Mouse (Mus musculus) hindbrain, embryonic 16.5 days (tissue): Measurements from ENCODE around the gene Grb10. TPM values are rescaled to one million over a fixed set of nuclear protein-coding genes. Genes with fewer than 3 reads are reported as not detected.

Experiments
- ATAC-seq: fragments of 200-750 bp; cut with Nextera tagmentation; 2 replicates; pipeline ENCODE4 v1.8.0; 2017; ENCODE audit warnings: moderate TSS enrichment, moderate library complexity
- H3K27ac ChIP-seq: fragments of 300-500 bp; sonication (generic); 2 replicates; pipeline ENCODE4 v1.5.1; 2014; ENCODE audit warnings: low read depth, mild to moderate bottlenecking, control low read depth, low read length, moderate library complexity
- H3K27me3 ChIP-seq: fragments of 300-500 bp; sonication (generic); replicated peaks from 2 replicates; pipeline ENCODE4 v1.6.1; 2014; ENCODE audit warnings: low read length; ENCODE audit not compliant: control insufficient read depth, insufficient read depth
- H3K36me3 ChIP-seq: fragments of 300-500 bp; sonication (generic); 2 replicates; pipeline ENCODE4 v1.6.1; 2014; ENCODE audit warnings: mild to moderate bottlenecking, low read length, moderate library complexity, mixed read lengths; ENCODE audit not compliant: control insufficient read depth, insufficient read depth
- H3K4me1 ChIP-seq: fragments of 300-500 bp; sonication (generic); 2 replicates; pipeline ENCODE4 v1.6.1; 2014; ENCODE audit warnings: low read depth, low read length; ENCODE audit not compliant: control insufficient read depth, insufficient read depth
- H3K4me2 ChIP-seq: fragments of 300-500 bp; sonication (generic); 2 replicates; pipeline ENCODE4 v1.6.1; 2014; ENCODE audit warnings: mild to moderate bottlenecking, low read length, control low read depth, moderate library complexity
- H3K4me3 ChIP-seq: fragments of 300-500 bp; sonication (generic); 2 replicates; pipeline ENCODE4 v1.5.1; 2014; ENCODE audit warnings: mild to moderate bottlenecking, low read length, control low read depth, moderate library complexity
- H3K9ac ChIP-seq: fragments of 300-500 bp; sonication (generic); 2 replicates; pipeline ENCODE4 v1.6.1; 2014; ENCODE audit warnings: low read depth, mild to moderate bottlenecking, control low read depth, low read length, moderate library complexity
- H3K9me3 ChIP-seq: fragments of 300-500 bp; sonication (generic); 2 replicates; pipeline ENCODE4 v1.6.1; 2014; ENCODE audit warnings: mild to moderate bottlenecking, low read length, moderate library complexity; ENCODE audit not compliant: control insufficient read depth
- WGBS: fragments of 180-500 bp; shearing (Covaris S2); extraction: QIAGEN DNeasy Blood & Tissue Kit; methylation state at CpG from one replicate; pipeline ENCODE4 v1.1.7; 2014; 5-methylcytosine and 5-hydroxymethylcytosine counted together
- polyA plus RNA-seq: library from polyadenylated mRNA; unstranded; fragments of >200 nt; fragmentation: Nextera tagmentation; extraction: Ambion mirVana; gene quantifications from 2 replicates; pipeline ENCODE4 v1.2.1, GENCODE M21; 2015

Gene Grb10
- polyA plus RNA-seq, 1 experiment from 2014 or later = 72.7 TPM

DNA sequence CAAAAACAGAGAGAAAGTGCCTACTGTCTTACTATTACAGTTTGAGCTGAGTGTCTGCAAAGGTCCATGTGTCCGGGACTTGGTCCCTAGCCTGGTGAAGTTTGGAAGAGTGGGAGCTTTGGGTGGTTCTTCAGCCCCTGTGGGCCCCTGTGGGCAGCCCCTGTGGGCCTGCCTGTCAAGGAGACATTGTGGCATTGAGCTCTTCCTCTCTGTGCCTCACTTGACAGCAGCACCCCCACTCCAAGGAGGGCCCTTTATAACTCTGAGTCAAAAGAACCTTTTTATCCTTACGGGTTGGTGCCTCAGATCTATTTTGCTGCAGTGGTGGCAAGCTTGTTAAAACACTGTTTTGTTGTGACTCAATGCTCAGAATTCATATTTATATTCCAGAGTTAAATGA, 78.3 kb downstream of the Grb10 start:
- no peaks in the 10 kb centered on the region for H3K27me3 ChIP-seq
- WGBS = 68% methylated on average over 2 of the region's 2 CpGs
- no peaks in the 10 kb centered on the region for H3K4me1 ChIP-seq
- no peak overlapping the region for H3K4me3 ChIP-seq
- no peak for ATAC-seq
- H3K9me3 ChIP-seq = no peaks in the 10 kb centered on the region
- H3K9ac ChIP-seq = no peak overlapping the region
- H3K4me2 ChIP-seq = no peak overlapping the region
- no peak overlapping the region for H3K27ac ChIP-seq
- H3K36me3 ChIP-seq = no peaks in the 10 kb centered on the region

DNA sequence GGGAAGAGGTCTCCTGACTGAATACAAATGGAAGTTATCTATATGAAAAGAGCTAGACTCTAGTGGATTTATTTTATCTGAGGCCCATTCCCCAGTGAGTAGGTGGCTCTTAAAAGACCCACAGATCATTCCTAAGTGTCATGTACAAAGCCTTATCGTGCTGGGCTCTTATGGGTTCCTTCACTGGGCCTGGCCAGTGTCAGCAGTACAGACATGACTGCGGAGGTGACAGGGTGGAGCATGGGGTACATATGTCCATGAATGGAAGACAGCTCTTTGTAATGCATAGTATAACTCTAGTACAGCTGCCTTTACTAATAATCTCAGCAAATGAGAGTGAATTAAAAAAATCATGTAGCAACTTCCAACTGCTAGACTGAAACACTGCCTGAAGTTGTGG, 80.0 kb downstream of the Grb10 start:
- WGBS = 82% methylated on average over 2 of the region's 2 CpGs
- ATAC-seq = no peak
- no peak overlapping the region for H3K9ac ChIP-seq
- H3K27ac ChIP-seq = no peak overlapping the region
- no peak overlapping the region for H3K4me3 ChIP-seq
- no peaks in the 10 kb centered on the region for H3K4me1 ChIP-seq
- no peak overlapping the region for H3K4me2 ChIP-seq
- H3K9me3 ChIP-seq = no peaks in the 10 kb centered on the region
- no peaks in the 10 kb centered on the region for H3K36me3 ChIP-seq
- no peaks in the 10 kb centered on the region for H3K27me3 ChIP-seq

DNA sequence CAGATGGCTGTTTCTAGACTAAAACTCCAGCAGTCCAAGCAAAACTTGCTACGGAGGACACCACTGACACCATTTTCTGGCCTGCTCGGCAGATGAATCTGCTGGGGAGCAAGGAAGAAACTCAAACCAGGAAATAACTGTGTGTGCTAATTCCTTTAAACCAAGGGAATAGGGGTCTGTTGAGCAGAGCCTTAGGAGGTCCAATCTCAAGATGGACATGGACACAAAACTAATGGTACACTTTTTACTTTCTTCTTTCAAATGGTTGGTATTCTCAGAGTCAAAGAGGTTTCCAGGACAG, 80.5 kb downstream of the Grb10 start:
- no peak for ATAC-seq
- H3K9me3 ChIP-seq = no peaks in the 10 kb centered on the region
- no peak overlapping the region for H3K4me3 ChIP-seq
- no peak overlapping the region for H3K9ac ChIP-seq
- no peaks in the 10 kb centered on the region for H3K36me3 ChIP-seq
- H3K4me1 ChIP-seq = no peaks in the 10 kb centered on the region
- H3K27me3 ChIP-seq = no peaks in the 10 kb centered on the region
- no peak overlapping the region for H3K27ac ChIP-seq
- H3K4me2 ChIP-seq = no peak overlapping the region
- WGBS = 87% methylated on average over 2 of the region's 2 CpGs

DNA sequence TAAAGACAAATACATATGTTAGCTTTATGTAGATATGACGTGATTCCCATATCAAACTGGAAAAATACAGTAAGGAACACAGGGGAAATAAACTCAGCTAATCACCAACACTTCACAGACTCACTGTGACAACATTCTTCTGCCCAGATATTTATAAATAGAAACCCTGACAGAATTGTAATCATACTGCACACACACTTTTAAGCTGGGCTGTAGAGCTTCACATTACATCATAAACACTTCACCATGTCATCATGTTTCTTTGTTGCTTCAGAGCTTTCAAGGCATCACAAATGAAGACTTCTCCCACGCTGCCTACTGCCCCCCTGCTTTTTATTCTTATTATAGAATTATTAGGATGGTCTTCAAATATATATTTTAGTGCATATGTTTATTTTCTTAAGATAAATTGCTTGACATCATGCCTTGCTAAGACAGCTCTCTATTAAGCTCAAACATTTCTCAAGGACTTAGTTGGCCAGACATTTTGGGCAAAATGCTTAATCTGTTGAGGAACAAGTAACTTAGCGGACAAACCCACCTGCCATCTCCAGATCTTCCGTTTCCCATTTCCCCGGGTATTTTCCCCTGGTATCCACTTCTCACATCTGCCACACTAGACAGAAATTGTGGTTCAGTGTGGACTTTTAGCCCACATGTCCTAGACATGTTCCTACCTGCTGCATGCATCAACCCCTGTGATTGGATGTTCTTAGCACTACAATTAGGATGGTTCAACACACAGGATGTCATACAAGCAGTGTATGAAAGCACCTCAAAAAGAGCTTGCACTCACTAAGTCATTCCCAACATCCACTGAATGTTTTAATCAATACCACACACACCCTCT, 81.0 kb downstream of the Grb10 start:
- H3K9me3 ChIP-seq = no peaks in the 10 kb centered on the region
- H3K9ac ChIP-seq = no peak overlapping the region
- H3K4me3 ChIP-seq = no peak overlapping the region
- no peaks in the 10 kb centered on the region for H3K36me3 ChIP-seq
- H3K4me1 ChIP-seq = no peaks in the 10 kb centered on the region
- no peak overlapping the region for H3K27ac ChIP-seq
- no peaks in the 10 kb centered on the region for H3K27me3 ChIP-seq
- H3K4me2 ChIP-seq = no peak overlapping the region
- no peak for ATAC-seq
- 91% methylated on average over 5 of the region's 5 CpGs for WGBS

DNA sequence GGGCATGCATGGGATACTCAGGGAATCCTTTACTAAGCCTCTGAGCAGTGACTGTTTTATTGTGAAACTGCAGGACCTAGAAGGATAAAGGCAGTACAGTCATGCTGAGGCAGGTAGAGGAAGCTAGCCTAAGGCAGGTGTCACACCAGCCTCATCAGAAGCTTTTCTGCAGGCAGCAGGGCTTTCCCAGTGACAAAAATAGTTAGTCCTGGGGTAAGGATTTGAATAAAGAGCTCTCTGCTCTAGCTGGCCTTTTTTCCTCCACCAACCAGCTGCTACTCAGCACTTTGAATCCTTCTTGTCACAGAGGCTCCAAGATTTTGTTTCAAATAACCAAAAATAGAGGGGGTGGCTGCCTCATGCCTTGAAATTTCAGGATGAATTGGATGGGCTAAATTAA, 82.7 kb downstream of the Grb10 start:
- no peak overlapping the region for H3K9ac ChIP-seq
- no peak overlapping the region for H3K4me2 ChIP-seq
- H3K4me1 ChIP-seq = no peaks in the 10 kb centered on the region
- H3K9me3 ChIP-seq = no peaks in the 10 kb centered on the region
- H3K36me3 ChIP-seq = no peaks in the 10 kb centered on the region
- no peaks in the 10 kb centered on the region for H3K27me3 ChIP-seq
- no peak overlapping the region for H3K4me3 ChIP-seq
- no peak for ATAC-seq
- no peak overlapping the region for H3K27ac ChIP-seq

DNA sequence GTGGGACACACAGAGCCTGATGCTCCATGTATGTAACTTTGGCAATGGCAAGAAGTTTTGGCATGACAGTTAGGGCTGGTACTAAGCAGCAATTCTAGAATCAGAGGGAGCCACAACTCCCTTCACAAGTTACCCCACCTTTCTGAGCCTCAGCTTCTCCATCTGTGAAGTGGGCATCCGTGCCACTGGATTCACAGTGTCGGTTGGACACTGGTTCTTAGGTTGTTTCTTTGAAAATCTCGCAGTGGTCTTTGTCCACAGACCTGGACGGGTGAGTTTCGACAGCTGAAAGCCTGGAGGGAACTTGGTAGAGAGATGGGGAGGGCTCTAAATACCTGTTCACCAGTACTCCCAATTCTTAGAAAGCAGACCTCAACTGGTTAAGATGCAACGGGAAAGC, 83.9 kb downstream of the Grb10 start:
- H3K36me3 ChIP-seq = no peaks in the 10 kb centered on the region
- no peak overlapping the region for H3K27ac ChIP-seq
- H3K4me1 ChIP-seq = no peaks in the 10 kb centered on the region
- H3K9me3 ChIP-seq = no peaks in the 10 kb centered on the region
- no peak overlapping the region for H3K4me3 ChIP-seq
- no peak for ATAC-seq
- H3K9ac ChIP-seq = no peak overlapping the region
- 92% methylated on average over 6 of the region's 6 CpGs for WGBS
- no peak overlapping the region for H3K4me2 ChIP-seq
- no peaks in the 10 kb centered on the region for H3K27me3 ChIP-seq

DNA sequence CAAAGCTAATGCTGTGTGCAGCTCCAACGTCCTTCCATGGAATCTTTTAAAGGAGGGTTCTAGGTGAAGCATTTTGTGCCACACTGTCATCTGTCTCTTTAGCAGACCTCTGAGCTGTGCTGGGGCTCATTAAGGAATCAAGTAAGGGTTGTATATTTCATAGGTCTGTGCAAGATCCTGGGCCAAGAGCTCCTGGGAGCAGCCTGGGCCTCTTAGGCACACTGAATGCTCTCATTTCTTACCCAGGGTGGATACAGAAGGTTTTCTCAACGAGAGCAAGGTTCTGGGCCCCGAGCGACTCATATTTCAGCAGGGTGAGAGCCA, 84.4 kb downstream of the Grb10 start:
- 82% methylated on average over 4 of the region's 4 CpGs for WGBS

DNA sequence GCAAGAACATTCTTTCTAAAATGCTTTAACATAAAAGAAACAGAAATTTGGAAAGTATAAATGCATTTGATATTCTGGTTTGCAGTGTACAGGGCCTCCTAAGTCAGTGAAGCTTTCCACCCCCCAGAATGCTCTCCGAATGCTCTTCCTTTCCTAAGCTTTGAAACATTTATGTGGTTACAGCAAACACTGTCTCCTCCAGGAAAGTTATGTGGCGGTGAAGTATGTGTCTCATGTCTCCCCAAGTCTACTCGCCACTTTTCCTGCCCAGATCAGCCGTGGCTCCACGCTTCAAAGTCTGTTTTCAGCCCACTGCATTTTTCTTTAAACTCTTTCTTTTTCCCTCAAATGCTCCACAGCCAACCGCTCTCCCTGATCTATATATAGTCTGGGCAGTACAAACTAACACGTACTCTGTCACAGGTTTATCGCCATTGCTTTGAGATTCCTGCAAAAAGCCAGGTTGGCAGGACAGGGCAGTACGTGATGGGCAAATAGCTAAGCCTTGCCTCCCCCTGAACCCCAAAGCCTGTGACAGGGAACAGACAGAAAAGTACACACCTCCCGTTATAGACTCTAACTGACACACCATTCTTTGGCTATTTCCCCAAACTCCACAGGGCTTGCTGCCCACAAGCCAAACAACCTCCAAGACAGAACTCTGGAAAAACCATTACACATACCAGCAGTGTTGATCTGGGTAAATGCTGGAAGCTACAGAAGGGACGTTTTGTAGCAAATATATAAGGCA, 84.9 kb downstream of the Grb10 start:
- Histone ChIP-seq H3K36me3 (no peaks in the 10 kb centered on the region), H3K27me3 (no peaks in the 10 kb centered on the region), H3K9ac (no peak overlapping the region), H3K9me3 (no peaks in the 10 kb centered on the region), H3K4me2 (no peak overlapping the region), H3K4me3 (no peak overlapping the region), H3K4me1 (no peaks in the 10 kb centered on the region), H3K27ac (no peak overlapping the region)
- ATAC-seq = no peak
- 87% methylated on average over 11 of the region's 11 CpGs for WGBS

More for the DNA sequence above, 84.4 kb downstream of the Grb10 start:
- H3K4me2 ChIP-seq = no peak overlapping the region
- H3K36me3 ChIP-seq = no peaks in the 10 kb centered on the region
- no peak overlapping the region for H3K27ac ChIP-seq
- no peaks in the 10 kb centered on the region for H3K4me1 ChIP-seq
- no peak for ATAC-seq
- H3K27me3 ChIP-seq = no peaks in the 10 kb centered on the region
- H3K4me3 ChIP-seq = no peak overlapping the region
- no peak overlapping the region for H3K9ac ChIP-seq
- no peaks in the 10 kb centered on the region for H3K9me3 ChIP-seq

DNA sequence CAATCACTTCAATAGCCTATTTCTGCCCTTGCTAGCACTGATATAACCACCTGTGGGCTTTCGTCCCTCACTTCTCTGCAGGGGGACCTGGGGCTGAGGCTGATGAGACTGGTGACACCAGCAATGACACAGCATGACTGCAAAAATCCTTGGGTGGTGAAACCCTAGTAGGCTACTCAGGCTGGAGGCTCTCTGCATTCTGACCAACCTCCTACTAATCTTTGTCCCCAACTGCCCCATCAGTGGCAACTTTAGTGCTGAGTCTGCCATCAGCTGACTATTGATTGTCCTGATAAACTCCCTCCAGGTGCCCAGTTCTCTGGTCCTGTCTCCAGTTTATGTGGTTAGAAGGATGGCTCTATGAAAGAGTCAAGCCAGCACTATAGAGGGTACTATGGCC, 85.9 kb downstream of the Grb10 start:
- H3K9me3 ChIP-seq = no peaks in the 10 kb centered on the region
- no peaks in the 10 kb centered on the region for H3K36me3 ChIP-seq
- H3K4me1 ChIP-seq = no peaks in the 10 kb centered on the region
- no peak overlapping the region for H3K27ac ChIP-seq
- no peak overlapping the region for H3K4me2 ChIP-seq
- H3K4me3 ChIP-seq = no peak overlapping the region
- no peak overlapping the region for H3K9ac ChIP-seq
- ATAC-seq = no peak
- no peaks in the 10 kb centered on the region for H3K27me3 ChIP-seq
- 90% methylated on average over 1 of the region's 1 CpGs for WGBS
